Mouse (Mus musculus) lung, adult 2 months (tissue): ENCODE measurements around the gene Slc25a42.

Source experiments
- CTCF ChIP-seq: fragments of 200-500 bp; IDR thresholded peaks from 2 replicates; pipeline ENCODE4 v1.5.1; 2011; ENCODE audit warnings: mild to moderate bottlenecking, low read length, control low read depth; ENCODE audit not compliant: insufficient read depth
- POLR2A ChIP-seq: fragments of 200-500 bp; IDR thresholded peaks from 2 replicates; pipeline ENCODE4 v1.6.1; 2011; ENCODE audit warnings: low read depth, mild to moderate bottlenecking, control low read depth, low read length, borderline replicate concordance; ENCODE audit errors: extremely low read depth

DNA sequence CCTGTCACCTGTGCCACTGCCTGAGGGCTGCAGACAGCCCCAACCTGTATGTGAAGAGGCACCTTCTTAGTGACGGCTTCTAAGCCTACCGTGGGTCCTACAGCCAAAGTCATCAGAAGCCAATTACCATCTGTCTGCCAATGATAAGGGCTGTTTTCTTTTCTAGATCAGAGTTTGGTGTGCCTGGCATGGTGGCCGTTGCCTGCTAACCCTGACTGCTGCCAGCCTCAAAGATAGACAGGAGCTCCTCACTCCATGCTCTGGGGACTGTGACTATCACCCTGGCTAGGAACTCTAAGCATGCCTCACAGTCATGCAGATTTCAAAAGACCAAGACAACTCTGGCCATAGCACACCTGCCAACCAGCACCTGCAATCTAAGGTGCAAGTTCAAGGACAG is 10.7 kb downstream of the Slc25a42 start:
- TF ChIP-seq CTCF = no peak
- no peak for TF ChIP-seq POLR2A
